Mouse (Mus musculus) granulocyte monocyte progenitor cell, adult 5-6 weeks (primary cell): Measurements from ENCODE around the gene Ncapg2. TPM values are rescaled to one million over a fixed set of nuclear protein-coding genes. Genes with fewer than 3 reads are reported as not detected.

Experiments
- ATAC-seq: replicated peaks from 2 replicates; pipeline ENCODE4 v1.8.0; 2016; ENCODE audit warnings: mild to moderate bottlenecking, moderate TSS enrichment, inconsistent platforms; ENCODE audit not compliant: poor library complexity, severe bottlenecking
- total RNA-seq, 2 experiments: library from RNA; stranded (forward) in 1 of 2; stranded (reverse) in 1 of 2; fragments of 200-712, 200-1000 nt in 1 of 2; fragments of >200 nt in 1 of 2; fragmentation: Nextera tagmentation in 1 of 2; gene quantifications; 2 replicates each; pipeline ENCODE4 v1.2.3; 2014 to 2017

Gene Ncapg2
- total RNA-seq (2014; fragmentation: Nextera tagmentation): 54.2 and 54.7 TPM in 2 replicates
- 113 and 123 TPM in 2 replicates for total RNA-seq (2017)

- peak; percentile 94 for ATAC-seq
Measured at GRCm38 (mm10) chr12:116405045-116405835, at the start of gene Ncapg2. Gene Ncapg2, plus strand, starts transcription at chr12:116405402.

- ATAC-seq: no peak
Measured at GRCm38 (mm10) chr12:116362091-116362490, 43.1 kb upstream of the Ncapg2 start.

- ATAC-seq: no peak
Measured at GRCm38 (mm10) chr12:116366900-116367299, 38.3 kb upstream of the Ncapg2 start.

GRCm38 (mm10) chr12:116367346-116367745 lies 37.9 kb upstream of the Ncapg2 start:
- ATAC-seq: no peak

- no peak for ATAC-seq
Measured at GRCm38 (mm10) chr12:116368857-116369256, 36.3 kb upstream of the Ncapg2 start.

- no peak for ATAC-seq
Measured at GRCm38 (mm10) chr12:116383101-116383500, 22.1 kb upstream of the Ncapg2 start.

GRCm38 (mm10) chr12:116383995-116384394 lies 21.2 kb upstream of the Ncapg2 start:
- ATAC-seq: no peak

GRCm38 (mm10) chr12:116386802-116387201 lies 18.4 kb upstream of the Ncapg2 start:
- ATAC-seq: no peak

- no peak for ATAC-seq
Measured at GRCm38 (mm10) chr12:116389868-116390267, 15.3 kb upstream of the Ncapg2 start.

- ATAC-seq: no peak
Measured at GRCm38 (mm10) chr12:116394327-116394726, 10.9 kb upstream of the Ncapg2 start.

GRCm38 (mm10) chr12:116395312-116395711 lies 9.9 kb upstream of the Ncapg2 start:
- ATAC-seq: no peak

- no peak for ATAC-seq
Measured at GRCm38 (mm10) chr12:116396072-116396695, 9.0 kb upstream of the Ncapg2 start.

GRCm38 (mm10) chr12:116404012-116404679 lies 1.1 kb upstream of the Ncapg2 start:
- no peak for ATAC-seq

- peak; percentile 17 for ATAC-seq
Measured at GRCm38 (mm10) chr12:116405836-116406155, 594 bp downstream of the Ncapg2 start.

GRCm38 (mm10) chr12:116407883-116408282 lies 2.7 kb downstream of the Ncapg2 start:
- ATAC-seq: no peak

- peak; percentile 61 for ATAC-seq
Measured at GRCm38 (mm10) chr12:116414941-116415340, 9.7 kb downstream of the Ncapg2 start.

- no peak for ATAC-seq
Measured at GRCm38 (mm10) chr12:116416514-116416913, 11.3 kb downstream of the Ncapg2 start.

- ATAC-seq: no peak
Measured at GRCm38 (mm10) chr12:116421656-116422055, 16.5 kb downstream of the Ncapg2 start.

- ATAC-seq: no peak
Measured at GRCm38 (mm10) chr12:116425392-116425791, 20.2 kb downstream of the Ncapg2 start.

- peak; percentile 59 for ATAC-seq
Measured at GRCm38 (mm10) chr12:116433742-116434141, 28.5 kb downstream of the Ncapg2 start.

- ATAC-seq: peak; percentile 92
Measured at GRCm38 (mm10) chr12:116435232-116435631, 30.0 kb downstream of the Ncapg2 start.
